Mouse (Mus musculus) brain, embryonic 18.5 days (tissue): ENCODE measurements around the gene Exosc3.
"Not testable (repeated sequence)": the region's sequence is repeated elsewhere in the genome, so short reads cannot be mapped to it uniquely, and the experiment has no call there.

Experiments used
- DNase-seq: peaks from one replicate; pipeline ENCODE4 v3.0.0-alpha.2; 2012; ENCODE audit warnings: low read depth, low spot score

Gene Exosc3

GRCm38 (mm10) chr4:45342286-45343155 is at the start of gene Exosc3:
TSS of gene Exosc3 (minus strand) at chr4:45342732.
- DNase-seq = no peak

GRCm38 (mm10) chr4:45392099-45392498 is 49.6 kb upstream of the Exosc3 start:
- no peak for DNase-seq

- not testable (repeated sequence) for DNase-seq
These were observed 44.8 kb upstream of the Exosc3 start for GRCm38 (mm10) chr4:45387296-45387695.

GRCm38 (mm10) chr4:45382133-45382532 is 39.6 kb upstream of the Exosc3 start:
- not testable (repeated sequence) for DNase-seq

- not testable (repeated sequence) for DNase-seq
These were observed 38.5 kb upstream of the Exosc3 start for GRCm38 (mm10) chr4:45380903-45381580.

GRCm38 (mm10) chr4:45376573-45376972 is 34.0 kb upstream of the Exosc3 start:
- DNase-seq = no peak

GRCm38 (mm10) chr4:45374879-45375278 is 32.3 kb upstream of the Exosc3 start:
- no peak for DNase-seq

GRCm38 (mm10) chr4:45371261-45371660 is 28.7 kb upstream of the Exosc3 start:
- no peak for DNase-seq

GRCm38 (mm10) chr4:45356653-45357052 is 14.1 kb upstream of the Exosc3 start:
- no peak for DNase-seq

GRCm38 (mm10) chr4:45341669-45342249 is 773 bp downstream of the Exosc3 start, which contains the start of gene Dcaf10:
TSS of gene Dcaf10 (plus strand) at chr4:45342101.
- peak; percentile 66 for DNase-seq

- no peak for DNase-seq
These were observed 1.3 kb downstream of the Exosc3 start for GRCm38 (mm10) chr4:45341226-45341625.

- no peak for DNase-seq
These were observed 10.1 kb downstream of the Exosc3 start for GRCm38 (mm10) chr4:45332466-45332865.

- no peak for DNase-seq
These were observed 11.4 kb downstream of the Exosc3 start for GRCm38 (mm10) chr4:45331139-45331538.

- DNase-seq = peak; percentile 57
These were observed 22.2 kb downstream of the Exosc3 start for GRCm38 (mm10) chr4:45320159-45320816.

- DNase-seq = no peak
These were observed 31.5 kb downstream of the Exosc3 start for GRCm38 (mm10) chr4:45311056-45311455.

GRCm38 (mm10) chr4:45308606-45309005 is 33.9 kb downstream of the Exosc3 start:
- DNase-seq = no peak

GRCm38 (mm10) chr4:45308046-45308445 is 34.5 kb downstream of the Exosc3 start:
- no peak for DNase-seq

- no peak for DNase-seq
These were observed 37.0 kb downstream of the Exosc3 start for GRCm38 (mm10) chr4:45305536-45305935.

- peak; percentile 39 for DNase-seq
These were observed 45.6 kb downstream of the Exosc3 start, which contains the start of gene Trmt10b for GRCm38 (mm10) chr4:45296662-45297564. TSS of gene Trmt10b (plus strand) at chr4:45297127.

GRCm38 (mm10) chr4:45287906-45288305 is 54.6 kb downstream of the Exosc3 start:
- DNase-seq = no peak

- no peak for DNase-seq
These were observed 56.2 kb downstream of the Exosc3 start for GRCm38 (mm10) chr4:45286318-45286717.
